Mouse (Mus musculus) kidney, embryonic 15.5 days (tissue): ENCODE results near the gene Usp39. TPM values are rescaled to one million over a fixed set of nuclear protein-coding genes. Genes with fewer than 3 reads are reported as not detected.

ENCODE experiments used
- ATAC-seq: fragments of 200-750 bp; cut with Nextera tagmentation; replicated peaks from 2 replicates; pipeline ENCODE4 v1.8.0; 2017; ENCODE audit warnings: moderate TSS enrichment; ENCODE audit not compliant: low FRiP score
- H3K27ac ChIP-seq: fragments of 300-500 bp; sonication (generic); 2 replicates; pipeline ENCODE4 v1.5.1; 2015; ENCODE audit warnings: mild to moderate bottlenecking, inconsistent platforms
- H3K27me3 ChIP-seq: fragments of 300-500 bp; sonication (generic); 2 replicates; pipeline ENCODE4 v1.6.1; 2015; ENCODE audit warnings: inconsistent platforms
- H3K36me3 ChIP-seq: fragments of 300-500 bp; sonication (generic); 2 replicates; pipeline ENCODE4 v1.6.1; 2015; ENCODE audit warnings: inconsistent platforms
- H3K4me1 ChIP-seq: fragments of 300-500 bp; sonication (generic); 2 replicates; pipeline ENCODE4 v1.6.1; 2015; ENCODE audit warnings: inconsistent platforms
- H3K4me2 ChIP-seq: fragments of 300-500 bp; sonication (generic); 2 replicates; pipeline ENCODE4 v1.6.1; 2015; ENCODE audit warnings: moderate library complexity, mild to moderate bottlenecking, inconsistent platforms
- H3K4me3 ChIP-seq: fragments of 300-500 bp; sonication (generic); replicated peaks from 2 replicates; pipeline ENCODE4 v1.5.1; 2015; ENCODE audit warnings: mild to moderate bottlenecking, inconsistent platforms
- H3K9ac ChIP-seq: fragments of 300-500 bp; sonication (generic); 2 replicates; pipeline ENCODE4 v1.6.1; 2015; ENCODE audit warnings: mild to moderate bottlenecking, inconsistent platforms
- H3K9me3 ChIP-seq: fragments of 300-500 bp; sonication (generic); replicated peaks from 2 replicates; pipeline ENCODE4 v1.6.1; 2016; ENCODE audit warnings: inconsistent platforms
- WGBS: fragments of 180-500 bp; shearing (Covaris S2); methylation state at CpG from one replicate; pipeline ENCODE4 v1.1.7; 2015; ENCODE audit warnings: mixed read lengths; 5-methylcytosine and 5-hydroxymethylcytosine counted together
- polyA plus RNA-seq: library from polyadenylated mRNA; unstranded; fragments of >200 nt; fragmentation: Nextera tagmentation; extraction: Ambion mirVana; gene quantifications from 2 replicates; pipeline ENCODE4 v1.2.1, GENCODE M21; 2015

Gene Usp39
- polyA plus RNA-seq, 1 experiment from 2014 or later: 50.3 TPM

- Histone ChIP-seq H3K27me3 (no peaks in the 10 kb centered on the region), H3K4me1 (peaks cover 15% of the 10 kb centered on the region; the same call in 1 of the 2 replicates), H3K36me3 (no peaks in the 10 kb centered on the region), H3K4me3 (no peak overlapping the region), H3K4me2 (no peak overlapping the region), H3K9ac (no peak overlapping the region), H3K9me3 (no peaks in the 10 kb centered on the region), H3K27ac (no peak overlapping the region)
- 83% methylated on average over 4 of the region's 4 CpGs for WGBS
- ATAC-seq: no peak
These were observed 24.6 kb upstream of the Usp39 start for GRCm38 (mm10) chr6:72369557-72369956.

- H3K4me3 ChIP-seq: no peak overlapping the region
- no peaks in the 10 kb centered on the region for H3K9me3 ChIP-seq
- no peak for ATAC-seq
- no peaks in the 10 kb centered on the region for H3K27me3 ChIP-seq
- H3K4me1 ChIP-seq: peaks cover 18% of the 10 kb centered on the region
- H3K36me3 ChIP-seq: no peaks in the 10 kb centered on the region
- H3K9ac ChIP-seq: no peak overlapping the region
- 80% methylated on average over 4 of the region's 4 CpGs for WGBS
- no peak overlapping the region for H3K4me2 ChIP-seq
- no peak overlapping the region for H3K27ac ChIP-seq
These were observed 22.5 kb upstream of the Usp39 start for GRCm38 (mm10) chr6:72367460-72367974.

- 76% methylated on average over 4 of the region's 4 CpGs for WGBS
- no peak within 1 kb of the TSS for H3K4me3 ChIP-seq
- no peak within 1 kb of the TSS for H3K9ac ChIP-seq
- no peak for ATAC-seq
- H3K27ac ChIP-seq: no peak within 1 kb of the TSS
- no peaks in the 10 kb centered on the region for H3K9me3 ChIP-seq
- H3K36me3 ChIP-seq: no peaks in the 10 kb centered on the region
- no peak within 1 kb of the TSS for H3K4me2 ChIP-seq
- peaks cover 18% of the 10 kb centered on the region for H3K4me1 ChIP-seq
- no peaks in the 10 kb centered on the region for H3K27me3 ChIP-seq
These were observed 22.0 kb upstream of the Usp39 start, which contains the start of gene Rnf181 for GRCm38 (mm10) chr6:72366844-72367443. Gene Rnf181, minus strand, starts transcription at chr6:72366956.

- H3K27ac ChIP-seq: no peak overlapping the region
- H3K9ac ChIP-seq: no peak overlapping the region
- H3K36me3 ChIP-seq: no peaks in the 10 kb centered on the region
- H3K9me3 ChIP-seq: no peaks in the 10 kb centered on the region
- no peaks in the 10 kb centered on the region for H3K27me3 ChIP-seq
- H3K4me1 ChIP-seq: peaks cover 19% of the 10 kb centered on the region
- H3K4me2 ChIP-seq: no peak overlapping the region
- no peak overlapping the region for H3K4me3 ChIP-seq
- 42% methylated on average over 3 of the region's 3 CpGs for WGBS
- no peak for ATAC-seq
These were observed 21.3 kb upstream of the Usp39 start for GRCm38 (mm10) chr6:72366304-72366703.

GRCm38 (mm10) chr6:72364985-72365384 lies 20.0 kb upstream of the Usp39 start:
- Histone ChIP-seq H3K4me2 (no peak overlapping the region), H3K27me3 (no peaks in the 10 kb centered on the region), H3K36me3 (peaks cover 8% of the 10 kb centered on the region), H3K27ac (no peak overlapping the region), H3K9ac (no peak overlapping the region), H3K4me3 (no peak overlapping the region), H3K9me3 (no peaks in the 10 kb centered on the region), H3K4me1 (peaks cover 25% of the 10 kb centered on the region)
- WGBS: 70% methylated on average over 6 of the region's 6 CpGs
- ATAC-seq: no peak

- WGBS: 41% methylated on average over 7 of the region's 7 CpGs
- ATAC-seq: no peak
- H3K9me3 ChIP-seq: no peaks in the 10 kb centered on the region
- H3K4me2 ChIP-seq: no peak overlapping the region
- H3K27ac ChIP-seq: no peak overlapping the region
- H3K27me3 ChIP-seq: no peaks in the 10 kb centered on the region
- no peak overlapping the region for H3K4me3 ChIP-seq
- H3K9ac ChIP-seq: no peak overlapping the region
- peaks cover 18% of the 10 kb centered on the region for H3K36me3 ChIP-seq
- H3K4me1 ChIP-seq: peaks cover 26% of the 10 kb centered on the region
These were observed 19.0 kb upstream of the Usp39 start for GRCm38 (mm10) chr6:72364009-72364408.

- Histone ChIP-seq H3K9me3 (no peaks in the 10 kb centered on the region), H3K4me3 (peak overlapping the region; percentile 72), H3K27ac (peak overlapping the region; percentile 90), H3K4me2 (peak overlapping the region; percentile 81), H3K4me1 (peaks cover 26% of the 10 kb centered on the region), H3K36me3 (peaks cover 33% of the 10 kb centered on the region), H3K27me3 (no peaks in the 10 kb centered on the region), H3K9ac (peak overlapping the region; percentile 65)
- ATAC-seq: peak; percentile 98
- under 1% methylated on average over 42 of the region's 42 CpGs for WGBS
These were observed 17.4 kb upstream of the Usp39 start for GRCm38 (mm10) chr6:72362132-72363028.

- H3K4me2 ChIP-seq: peak overlapping the region; percentile 81
- no peaks in the 10 kb centered on the region for H3K27me3 ChIP-seq
- H3K27ac ChIP-seq: peak overlapping the region; percentile 38; the same call in 1 of the 2 replicates
These were observed 16.2 kb upstream of the Usp39 start for GRCm38 (mm10) chr6:72361121-72361551.

GRCm38 (mm10) chr6:72360599-72360935 lies 15.6 kb upstream of the Usp39 start:
- H3K4me3 ChIP-seq: peak overlapping the region; percentile 72; the same call in 1 of the 2 replicates

More at GRCm38 (mm10) chr6:72361121-72361551, 16.2 kb upstream of the Usp39 start:
- ATAC-seq: no peak
- H3K4me3 ChIP-seq: peak overlapping the region; percentile 72
- H3K4me1 ChIP-seq: peaks cover 31% of the 10 kb centered on the region
- WGBS: 52% methylated on average over 5 of the region's 5 CpGs
- H3K9me3 ChIP-seq: no peaks in the 10 kb centered on the region
- peaks cover 37% of the 10 kb centered on the region for H3K36me3 ChIP-seq
- H3K9ac ChIP-seq: peak overlapping the region; percentile 65

GRCm38 (mm10) chr6:72359891-72360598 lies 15.1 kb upstream of the Usp39 start:
- no peak for ATAC-seq
- H3K27ac ChIP-seq: peak overlapping the region; percentile 24

More at GRCm38 (mm10) chr6:72360599-72360935, 15.6 kb upstream of the Usp39 start:
- Histone ChIP-seq H3K4me1 (peaks cover 36% of the 10 kb centered on the region), H3K36me3 (peaks cover 37% of the 10 kb centered on the region), H3K27me3 (no peaks in the 10 kb centered on the region), H3K9me3 (no peaks in the 10 kb centered on the region), H3K27ac (peak overlapping the region; percentile 24), H3K4me2 (peak overlapping the region; percentile 81; the same call in 1 of the 2 replicates), H3K9ac (no peak overlapping the region)
- ATAC-seq: no peak
- WGBS: 72% methylated on average over 7 of the region's 7 CpGs

GRCm38 (mm10) chr6:72359343-72359742 lies 14.4 kb upstream of the Usp39 start:
- Histone ChIP-seq H3K4me2 (no peak overlapping the region), H3K9ac (no peak overlapping the region), H3K27ac (no peak overlapping the region), H3K4me3 (no peak overlapping the region), H3K27me3 (no peaks in the 10 kb centered on the region), H3K4me1 (peaks cover 44% of the 10 kb centered on the region), H3K36me3 (peaks cover 37% of the 10 kb centered on the region), H3K9me3 (no peaks in the 10 kb centered on the region)
- no peak for ATAC-seq
- 73% methylated on average over 2 of the region's 2 CpGs for WGBS

More at GRCm38 (mm10) chr6:72359891-72360598, 15.1 kb upstream of the Usp39 start:
- Histone ChIP-seq H3K27me3 (no peaks in the 10 kb centered on the region), H3K4me2 (0 out of 2 replicates have a peak overlapping the region, but pooled peaks have one; percentile 81), H3K36me3 (peaks cover 37% of the 10 kb centered on the region), H3K9ac (no peak overlapping the region), H3K9me3 (no peaks in the 10 kb centered on the region), H3K4me1 (peaks cover 38% of the 10 kb centered on the region), H3K4me3 (0 out of 2 replicates have a peak overlapping the region, but pooled peaks have one; percentile 72)
- WGBS: 76% methylated on average over 11 of the region's 11 CpGs
